Mouse (Mus musculus) liver, adult (tissue): ENCODE measurements around the gene Impg1.

Experiments used
- GATA4 ChIP-seq: IDR thresholded peaks from 2 replicates; pipeline ENCODE4 v1.6.1; 2014; ENCODE audit warnings: mild to moderate bottlenecking, low read length; ENCODE audit not compliant: insufficient replicate concordance

The Impg1 gene

GRCm38 (mm10) chr9:80367520-80368204 is 97.6 kb downstream of the Impg1 start:
- TF ChIP-seq GATA4 = no peak

GRCm38 (mm10) chr9:80360063-80360462 is 105.2 kb downstream of the Impg1 start:
- no peak for TF ChIP-seq GATA4

GRCm38 (mm10) chr9:80351678-80352331 is 113.5 kb downstream of the Impg1 start:
- TF ChIP-seq GATA4 = no peak

GRCm38 (mm10) chr9:80351295-80351677 is 114.0 kb downstream of the Impg1 start:
- no peak for TF ChIP-seq GATA4

GRCm38 (mm10) chr9:80344451-80345000 is 120.8 kb downstream of the Impg1 start:
- TF ChIP-seq GATA4 = no peak

- no peak for TF ChIP-seq GATA4
Measured at GRCm38 (mm10) chr9:80342520-80342919, 122.8 kb downstream of the Impg1 start.

- no peak for TF ChIP-seq GATA4
Measured at GRCm38 (mm10) chr9:80341756-80342155, 123.5 kb downstream of the Impg1 start.

- TF ChIP-seq GATA4 = no peak
Measured at GRCm38 (mm10) chr9:80340927-80341326, 124.4 kb downstream of the Impg1 start.

- no peak for TF ChIP-seq GATA4
Measured at GRCm38 (mm10) chr9:80338026-80338425, 127.3 kb downstream of the Impg1 start.

- no peak for TF ChIP-seq GATA4
Measured at GRCm38 (mm10) chr9:80335660-80336357, 129.5 kb downstream of the Impg1 start.

- no peak for TF ChIP-seq GATA4
Measured at GRCm38 (mm10) chr9:80333998-80334605, 131.2 kb downstream of the Impg1 start.

GRCm38 (mm10) chr9:80333466-80333865 is 131.8 kb downstream of the Impg1 start:
- no peak for TF ChIP-seq GATA4

- no peak for TF ChIP-seq GATA4
Measured at GRCm38 (mm10) chr9:80332153-80332552, 133.1 kb downstream of the Impg1 start.

- no peak for TF ChIP-seq GATA4
Measured at GRCm38 (mm10) chr9:80318027-80318426, 147.3 kb downstream of the Impg1 start.

- TF ChIP-seq GATA4 = no peak
Measured at GRCm38 (mm10) chr9:80315922-80316321, 149.4 kb downstream of the Impg1 start.
